Mouse (Mus musculus): ENCODE data around the gene 9430097D07Rik. TPM values are rescaled to one million over a fixed set of nuclear protein-coding genes. Genes with fewer than 3 reads are reported as not detected.

Gene 9430097D07Rik
- polyA plus RNA-seq, 1 experiment from 2014 or later: 0.15 TPM

DNA sequence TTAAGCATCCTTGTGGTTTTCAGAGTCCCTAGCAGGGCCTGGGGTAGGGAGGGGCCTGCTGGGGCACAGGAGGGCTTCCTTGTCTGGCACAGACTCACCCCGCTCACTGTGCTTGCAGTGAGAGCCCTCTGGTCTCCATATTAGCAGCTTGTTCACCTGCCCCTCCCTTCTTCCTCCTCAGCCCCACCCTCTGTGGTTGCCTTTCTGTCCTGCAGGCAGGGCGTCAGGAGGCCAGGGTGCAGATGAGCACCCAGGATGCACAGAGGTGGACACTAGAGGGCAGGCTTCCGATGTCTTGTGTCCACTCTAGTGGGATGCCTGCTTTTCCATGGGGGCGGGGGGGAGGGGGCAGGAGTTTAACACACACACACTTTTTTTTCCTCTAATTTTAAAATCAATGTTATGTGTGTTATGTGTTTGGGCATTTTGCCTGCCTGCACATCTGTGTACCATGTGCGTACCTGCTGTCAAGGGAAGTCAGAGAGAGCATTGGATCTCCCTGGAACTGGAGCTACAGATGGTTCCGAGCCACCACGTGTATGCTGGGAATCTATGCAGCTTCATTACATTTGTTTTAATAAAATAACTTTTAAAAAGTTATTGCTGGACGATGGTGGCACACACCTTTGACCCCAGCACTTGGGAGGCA, 26.1 kb upstream of the 9430097D07Rik start:
- Histone ChIP-seq H3K9ac (ENCODE audit: low read length) (no peak overlapping the region), H3K36me3 (ENCODE audit: control insufficient read depth, insufficient read depth, low read length) (peaks cover 9% of the 10 kb centered on the region), H3K4me2 (ENCODE audit: low read length) (no peak overlapping the region), H3K4me3 (ENCODE audit: low read depth, low read length) (no peak overlapping the region), H3K27ac (ENCODE audit: low read depth) (no peak overlapping the region), H3K9me3 (ENCODE audit: control insufficient read depth, low read length) (no peaks in the 10 kb centered on the region), H3K4me1 (replicated peaks; ENCODE audit: control insufficient read depth, insufficient read depth, low read length) (no peaks in the 10 kb centered on the region; the same call in 1 of the 2 replicates), H3K27me3 (replicated peaks; ENCODE audit: control insufficient read depth, insufficient read depth, low read length) (no peaks in the 10 kb centered on the region)
- peak; percentile 71 for ATAC-seq (replicated peaks; ENCODE audit: low FRiP score, low TSS enrichment, low read depth)
- DNase-seq (ENCODE audit: low spot score): no peak
- WGBS: 41% methylated on average over 8 of the region's 8 CpGs

DNA sequence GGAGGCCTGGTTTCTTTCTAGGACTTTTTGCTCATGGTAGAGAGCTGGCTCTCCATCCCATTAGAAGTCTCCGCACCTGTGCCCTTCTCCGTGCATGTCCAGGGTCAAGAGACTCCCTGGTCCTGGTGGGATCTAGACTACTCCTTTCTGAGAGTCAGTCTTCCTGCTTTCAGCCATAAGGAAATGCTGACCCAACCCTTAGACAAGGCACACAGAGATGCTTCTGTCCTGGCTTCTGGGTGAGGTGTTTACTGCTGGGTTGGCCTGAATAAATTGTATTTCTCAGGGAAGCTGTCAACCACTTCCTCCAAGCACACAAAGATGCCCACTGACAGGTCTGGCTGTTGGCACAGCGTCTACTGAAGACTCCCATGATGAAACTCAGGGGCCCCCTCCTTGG, 23.9 kb upstream of the 9430097D07Rik start, which contains the start of gene St6galnac6:
St6galnac6 (plus strand) TSS at position 301 of the 400 bp plus-strand sequence.
- H3K27me3 ChIP-seq (replicated peaks; ENCODE audit: control insufficient read depth, insufficient read depth, low read length): no peaks in the 10 kb centered on the region
- DNase-seq (ENCODE audit: low spot score): no peak
- H3K36me3 ChIP-seq (ENCODE audit: control insufficient read depth, insufficient read depth, low read length): peaks cover 24% of the 10 kb centered on the region
- no peak within 1 kb of the TSS for H3K4me3 ChIP-seq (ENCODE audit: low read depth, low read length)
- H3K9ac ChIP-seq (ENCODE audit: low read length): no peak within 1 kb of the TSS
- no peaks in the 10 kb centered on the region; the same call in 1 of the 2 replicates for H3K4me1 ChIP-seq (replicated peaks; ENCODE audit: control insufficient read depth, insufficient read depth, low read length)
- no peak for ATAC-seq (replicated peaks; ENCODE audit: low FRiP score, low TSS enrichment, low read depth)
- 88% methylated on average over 3 of the region's 3 CpGs for WGBS
- no peak within 1 kb of the TSS for H3K27ac ChIP-seq (ENCODE audit: low read depth)
- H3K4me2 ChIP-seq (ENCODE audit: low read length): no peak within 1 kb of the TSS
- H3K9me3 ChIP-seq (ENCODE audit: control insufficient read depth, low read length): no peaks in the 10 kb centered on the region

DNA sequence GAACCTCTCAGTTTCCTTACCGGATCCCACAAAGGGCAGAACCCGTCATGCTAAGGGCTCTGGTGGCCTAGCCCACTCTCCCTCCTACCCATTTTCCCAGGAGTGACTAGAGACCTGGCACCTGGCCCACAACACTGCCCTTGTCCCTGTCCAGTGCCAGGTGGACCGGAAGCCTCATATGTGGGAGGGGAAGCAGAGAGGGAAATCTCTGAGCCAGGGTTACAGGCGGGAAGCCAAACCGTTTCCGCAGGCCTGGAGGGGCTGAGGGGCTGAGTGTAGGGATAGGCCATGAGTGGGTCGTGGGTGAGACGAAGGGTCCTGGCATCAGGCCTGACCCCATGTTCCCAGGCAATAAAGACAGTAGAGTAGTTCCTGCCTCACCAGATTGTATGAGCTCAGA, 23.0 kb upstream of the 9430097D07Rik start:
- Histone ChIP-seq H3K36me3 (ENCODE audit: control insufficient read depth, insufficient read depth, low read length) (peaks cover 29% of the 10 kb centered on the region), H3K4me2 (ENCODE audit: low read length) (no peak overlapping the region), H3K27ac (ENCODE audit: low read depth) (no peak overlapping the region), H3K27me3 (replicated peaks; ENCODE audit: control insufficient read depth, insufficient read depth, low read length) (no peaks in the 10 kb centered on the region), H3K9me3 (ENCODE audit: control insufficient read depth, low read length) (no peaks in the 10 kb centered on the region), H3K4me3 (ENCODE audit: low read depth, low read length) (no peak overlapping the region), H3K9ac (ENCODE audit: low read length) (no peak overlapping the region), H3K4me1 (replicated peaks; ENCODE audit: control insufficient read depth, insufficient read depth, low read length) (no peaks in the 10 kb centered on the region; the same call in 1 of the 2 replicates)
- WGBS: 89% methylated on average over 8 of the region's 8 CpGs
- no peak for ATAC-seq (replicated peaks; ENCODE audit: low FRiP score, low TSS enrichment, low read depth)
- DNase-seq (ENCODE audit: low spot score): no peak

DNA sequence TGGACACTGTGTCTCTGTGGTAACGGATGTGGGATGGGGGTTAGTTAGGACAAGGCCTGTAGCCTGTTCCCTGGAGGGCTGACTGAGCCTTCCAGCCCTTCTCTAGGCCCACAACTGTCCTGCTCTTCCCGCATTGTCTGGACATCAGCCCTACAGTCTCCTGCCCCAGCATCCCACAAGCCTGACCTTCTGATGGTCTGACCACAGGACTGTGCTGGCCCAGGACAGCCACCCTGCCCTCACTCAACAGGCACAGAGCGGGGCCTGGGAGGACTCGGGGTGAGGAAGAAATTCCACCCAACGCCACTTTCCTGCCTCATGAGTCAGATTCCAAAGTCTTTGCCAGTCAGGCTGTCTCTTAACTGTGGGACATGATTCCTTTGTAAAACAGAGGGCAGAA, 22.2 kb upstream of the 9430097D07Rik start:
- Histone ChIP-seq H3K36me3 (ENCODE audit: control insufficient read depth, insufficient read depth, low read length) (peaks cover 29% of the 10 kb centered on the region), H3K4me1 (replicated peaks; ENCODE audit: control insufficient read depth, insufficient read depth, low read length) (no peaks in the 10 kb centered on the region; the same call in 1 of the 2 replicates), H3K4me3 (ENCODE audit: low read depth, low read length) (no peak overlapping the region), H3K9me3 (ENCODE audit: control insufficient read depth, low read length) (no peaks in the 10 kb centered on the region), H3K4me2 (ENCODE audit: low read length) (no peak overlapping the region), H3K27ac (ENCODE audit: low read depth) (no peak overlapping the region), H3K27me3 (replicated peaks; ENCODE audit: control insufficient read depth, insufficient read depth, low read length) (no peaks in the 10 kb centered on the region), H3K9ac (ENCODE audit: low read length) (no peak overlapping the region)
- DNase-seq (ENCODE audit: low spot score): no peak
- ATAC-seq (replicated peaks; ENCODE audit: low FRiP score, low TSS enrichment, low read depth): no peak
- 90% methylated on average over 5 of the region's 5 CpGs for WGBS

DNA sequence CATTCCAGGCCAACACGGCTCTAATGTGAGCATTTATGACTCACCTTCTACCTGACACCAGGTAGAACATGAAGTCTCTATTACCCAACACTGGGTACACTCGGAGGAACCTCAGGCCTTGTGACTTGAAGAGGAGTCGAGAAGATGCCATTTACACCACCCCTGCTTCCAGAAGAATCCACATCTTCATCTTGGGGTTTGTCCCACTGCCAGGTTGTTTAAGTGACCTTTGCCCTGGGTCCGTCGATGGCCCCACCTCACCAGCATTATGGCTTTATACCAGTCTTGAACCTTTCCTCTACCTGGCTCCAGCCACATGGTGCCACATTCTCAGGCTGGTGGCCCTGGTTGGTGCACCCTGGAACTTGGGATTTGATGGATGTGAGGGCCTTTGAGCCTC, 21.8 kb upstream of the 9430097D07Rik start:
- Histone ChIP-seq H3K4me2 (ENCODE audit: low read length) (no peak overlapping the region), H3K9me3 (ENCODE audit: control insufficient read depth, low read length) (no peaks in the 10 kb centered on the region), H3K4me3 (ENCODE audit: low read depth, low read length) (no peak overlapping the region), H3K27me3 (replicated peaks; ENCODE audit: control insufficient read depth, insufficient read depth, low read length) (no peaks in the 10 kb centered on the region), H3K36me3 (ENCODE audit: control insufficient read depth, insufficient read depth, low read length) (peaks cover 29% of the 10 kb centered on the region), H3K9ac (ENCODE audit: low read length) (no peak overlapping the region), H3K27ac (ENCODE audit: low read depth) (no peak overlapping the region), H3K4me1 (replicated peaks; ENCODE audit: control insufficient read depth, insufficient read depth, low read length) (no peaks in the 10 kb centered on the region; the same call in 1 of the 2 replicates)
- WGBS: 83% methylated on average over 5 of the region's 5 CpGs
- no peak for ATAC-seq (replicated peaks; ENCODE audit: low FRiP score, low TSS enrichment, low read depth)
- DNase-seq (ENCODE audit: low spot score): no peak

DNA sequence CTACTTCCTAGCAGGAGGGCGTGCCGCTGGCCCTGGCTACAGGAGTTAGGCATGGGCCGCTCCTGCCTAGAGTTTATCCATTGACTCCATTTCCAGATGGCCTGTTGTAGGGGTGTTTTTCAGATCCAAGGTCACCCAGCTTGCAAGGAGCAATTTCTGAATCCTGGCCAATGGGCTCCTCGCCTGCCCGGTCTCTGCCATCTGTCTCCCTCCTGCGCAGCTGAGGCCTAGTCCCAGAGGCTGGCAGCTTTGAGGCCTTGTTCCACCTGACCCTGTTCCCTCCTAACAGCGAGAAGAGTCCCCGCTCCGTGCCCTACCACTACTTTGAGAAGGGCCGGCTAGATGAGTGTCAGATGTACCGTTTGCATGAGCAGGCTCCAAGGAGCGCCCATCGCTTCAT, 21.2 kb upstream of the 9430097D07Rik start:
- ATAC-seq (replicated peaks; ENCODE audit: low FRiP score, low TSS enrichment, low read depth): no peak
- 91% methylated on average over 13 of the region's 13 CpGs for WGBS
- Histone ChIP-seq H3K9me3 (ENCODE audit: control insufficient read depth, low read length) (no peaks in the 10 kb centered on the region), H3K4me3 (ENCODE audit: low read depth, low read length) (no peak overlapping the region), H3K9ac (ENCODE audit: low read length) (no peak overlapping the region), H3K27me3 (replicated peaks; ENCODE audit: control insufficient read depth, insufficient read depth, low read length) (no peaks in the 10 kb centered on the region), H3K27ac (ENCODE audit: low read depth) (no peak overlapping the region), H3K4me1 (replicated peaks; ENCODE audit: control insufficient read depth, insufficient read depth, low read length) (no peaks in the 10 kb centered on the region; the same call in 1 of the 2 replicates), H3K36me3 (ENCODE audit: control insufficient read depth, insufficient read depth, low read length) (peaks cover 29% of the 10 kb centered on the region), H3K4me2 (ENCODE audit: low read length) (no peak overlapping the region)
- no peak for DNase-seq (ENCODE audit: low spot score)

DNA sequence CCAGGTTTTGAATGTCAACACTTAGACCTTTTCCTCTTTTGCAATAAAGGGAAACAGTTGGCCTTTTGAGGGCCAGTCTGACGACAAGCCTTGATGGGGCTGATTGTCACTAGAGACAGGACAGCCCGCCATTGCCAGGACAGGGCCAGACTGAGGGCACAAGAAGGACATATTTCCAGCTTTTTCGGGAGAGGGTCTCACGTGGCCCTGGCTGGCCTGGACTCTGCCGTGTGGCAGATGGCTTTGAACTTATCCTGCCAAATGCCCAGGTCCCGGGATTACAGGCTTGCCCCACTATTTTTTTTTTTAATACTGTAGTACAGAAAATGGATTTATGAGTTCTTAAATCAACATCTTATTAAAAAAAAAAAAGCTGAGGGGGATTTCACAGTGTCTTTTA, 15.8 kb upstream of the 9430097D07Rik start:
- WGBS: 76% methylated on average over 6 of the region's 6 CpGs

DNA sequence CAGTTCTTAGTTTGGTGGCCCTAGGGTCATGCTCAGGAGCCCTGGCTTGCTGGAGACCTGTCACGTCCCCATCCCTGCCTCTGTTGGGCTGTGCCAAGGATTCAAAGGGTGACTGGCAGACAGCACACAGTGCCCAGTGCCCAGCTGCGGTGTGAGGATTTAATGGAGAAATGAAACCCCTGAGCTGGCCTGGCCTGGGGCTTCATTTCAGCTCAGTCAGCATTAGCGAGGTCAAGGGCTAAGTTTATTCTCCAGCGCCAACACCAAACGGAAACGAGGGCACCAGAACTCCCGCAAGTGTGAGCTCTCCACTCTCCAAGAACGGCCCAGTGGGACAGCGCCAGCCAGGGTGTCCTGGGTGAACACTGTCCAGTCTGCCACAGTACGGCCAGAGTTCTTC, 14.7 kb upstream of the 9430097D07Rik start:
- no peak for DNase-seq (ENCODE audit: low spot score)
- H3K4me1 ChIP-seq (replicated peaks; ENCODE audit: control insufficient read depth, insufficient read depth, low read length): peaks cover 20% of the 10 kb centered on the region
- H3K36me3 ChIP-seq (ENCODE audit: control insufficient read depth, insufficient read depth, low read length): peaks cover 13% of the 10 kb centered on the region; the same call in 1 of the 2 replicates
- H3K4me3 ChIP-seq (ENCODE audit: low read depth, low read length): no peak overlapping the region
- no peak overlapping the region for H3K27ac ChIP-seq (ENCODE audit: low read depth)
- WGBS: 78% methylated on average over 10 of the region's 10 CpGs
- no peak overlapping the region for H3K4me2 ChIP-seq (ENCODE audit: low read length)
- ATAC-seq (replicated peaks; ENCODE audit: low FRiP score, low TSS enrichment, low read depth): no peak
- no peak overlapping the region for H3K9ac ChIP-seq (ENCODE audit: low read length)
- H3K27me3 ChIP-seq (replicated peaks; ENCODE audit: control insufficient read depth, insufficient read depth, low read length): no peaks in the 10 kb centered on the region
- H3K9me3 ChIP-seq (ENCODE audit: control insufficient read depth, low read length): no peaks in the 10 kb centered on the region

More for the DNA sequence above, 15.8 kb upstream of the 9430097D07Rik start:
- Histone ChIP-seq H3K4me1 (replicated peaks; ENCODE audit: control insufficient read depth, insufficient read depth, low read length) (peaks cover 20% of the 10 kb centered on the region), H3K36me3 (ENCODE audit: control insufficient read depth, insufficient read depth, low read length) (peaks cover 20% of the 10 kb centered on the region; the same call in 1 of the 2 replicates), H3K9ac (ENCODE audit: low read length) (no peak overlapping the region), H3K4me3 (ENCODE audit: low read depth, low read length) (no peak overlapping the region), H3K9me3 (ENCODE audit: control insufficient read depth, low read length) (no peaks in the 10 kb centered on the region), H3K27me3 (replicated peaks; ENCODE audit: control insufficient read depth, insufficient read depth, low read length) (no peaks in the 10 kb centered on the region), H3K27ac (ENCODE audit: low read depth) (no peak overlapping the region), H3K4me2 (ENCODE audit: low read length) (no peak overlapping the region)
- ATAC-seq (replicated peaks; ENCODE audit: low FRiP score, low TSS enrichment, low read depth) (no peak), DNase-seq (ENCODE audit: low spot score) (no peak)

Measured in intestine, embryonic 14.5 days (tissue).